Mouse (Mus musculus): ENCODE results near the gene Rnf7. TPM values are rescaled to one million over a fixed set of nuclear protein-coding genes. Genes with fewer than 3 reads are reported as not detected.

The Rnf7 gene
- total and polyA plus RNA-seq, 3 experiments: 71.5 to 104 (median 85.0) TPM

- TF ChIP-seq POLR2AphosphoS5 (IDR thresholded peaks at IDR 0.05; ENCODE audit: insufficient replicate concordance, low read depth, low read length) (no peak), TAL1 (conservative IDR thresholded peaks at IDR 0.05; ENCODE audit: low read depth, low read length) (no peak), CTCF (IDR thresholded peaks at IDR 0.05; ENCODE audit: low read depth, low read length) (no peak), GATA2 (IDR thresholded peaks at IDR 0.05; ENCODE audit: borderline replicate concordance, low read depth, low read length) (no peak), GATA1 (IDR thresholded peaks at IDR 0.05; ENCODE audit: borderline replicate concordance, low read length) (no peak)
- H3K27me3 ChIP-seq (ENCODE audit: insufficient read depth, low read length): peaks cover 6% of the 10 kb centered on the region
- H3K4me1 ChIP-seq (ENCODE audit: insufficient read depth, low read depth, low read length): no peaks in the 10 kb centered on the region
- ATAC-seq (ENCODE audit: extremely low read depth, insufficient number of reproducible peaks, low FRiP score, poor library complexity, severe bottlenecking) (no peak), DNase-seq (ENCODE audit: low spot score) (no peak)
- no peaks in the 10 kb centered on the region for H3K36me3 ChIP-seq (replicated peaks)
- H3K4me3 ChIP-seq (ENCODE audit: low read depth, low read length): no peak overlapping the region
- no peaks in the 10 kb centered on the region for H3K9me3 ChIP-seq (replicated peaks)
These were observed 47.4 kb downstream of the Rnf7 start for GRCm38 (mm10) chr9:96431081-96431480.

- peaks cover 4% of the 10 kb centered on the region; the same call in 1 of the 2 replicates for H3K27me3 ChIP-seq (ENCODE audit: insufficient read depth, low read length)
- no peak for ATAC-seq (ENCODE audit: extremely low read depth, insufficient number of reproducible peaks, low FRiP score, poor library complexity, severe bottlenecking)
These were observed 50.0 kb downstream of the Rnf7 start for GRCm38 (mm10) chr9:96428336-96429046.

GRCm38 (mm10) chr9:96424027-96424426, 54.4 kb downstream of the Rnf7 start:
- Histone ChIP-seq H3K27me3 (ENCODE audit: insufficient read depth, low read length) (peaks cover 6% of the 10 kb centered on the region), H3K9me3 (replicated peaks) (no peaks in the 10 kb centered on the region), H3K4me3 (ENCODE audit: low read depth, low read length) (no peak overlapping the region), H3K4me1 (ENCODE audit: insufficient read depth, low read depth, low read length) (no peaks in the 10 kb centered on the region; the same call in 1 of the 2 replicates), H3K36me3 (replicated peaks) (no peaks in the 10 kb centered on the region)
- no peak for TF ChIP-seq GATA1 (IDR thresholded peaks at IDR 0.05; ENCODE audit: borderline replicate concordance, low read length)
- no peak for TF ChIP-seq POLR2AphosphoS5 (IDR thresholded peaks at IDR 0.05; ENCODE audit: insufficient replicate concordance, low read depth, low read length)
- no peak for DNase-seq (ENCODE audit: low spot score)
- ATAC-seq (ENCODE audit: extremely low read depth, insufficient number of reproducible peaks, low FRiP score, poor library complexity, severe bottlenecking): no peak

More at GRCm38 (mm10) chr9:96428336-96429046, 50.0 kb downstream of the Rnf7 start:
- no peak for DNase-seq (ENCODE audit: low spot score)
- no peaks in the 10 kb centered on the region for H3K9me3 ChIP-seq (replicated peaks)
- no peaks in the 10 kb centered on the region for H3K4me1 ChIP-seq (ENCODE audit: insufficient read depth, low read depth, low read length)
- TF ChIP-seq GATA1 (IDR thresholded peaks at IDR 0.05; ENCODE audit: borderline replicate concordance, low read length): no peak
- H3K4me3 ChIP-seq (ENCODE audit: low read depth, low read length): no peak overlapping the region
- no peaks in the 10 kb centered on the region for H3K36me3 ChIP-seq (replicated peaks)

Other genes with a start within 250 kb of the Rnf7 start
- gene Atp1b3, start 114.2 kb downstream of the Rnf7 start, total RNA-seq (2014; fragmentation: Nextera tagmentation): 79.5 and 86.8 TPM in 2 replicates
- gene Atp1b3, start 114.2 kb downstream of the Rnf7 start, total RNA-seq (2017): 73.4 and 77.8 TPM in 2 replicates
- gene Atp1b3, start 114.2 kb downstream of the Rnf7 start, polyA plus RNA-seq (2012): 89.3 and 107 TPM in 2 replicates
- gene Gm28729, start 46.6 kb upstream of the Rnf7 start, total RNA-seq (2014; fragmentation: Nextera tagmentation): not detected in 2 replicates
- 0.06 and 0.16 TPM in 2 replicates for gene Gm28729, start 46.6 kb upstream of the Rnf7 start, total RNA-seq (2017)
- not detected in 2 replicates for gene Gm28729, start 46.6 kb upstream of the Rnf7 start, polyA plus RNA-seq (2012)
- 72.8 and 74.8 TPM in 2 replicates for gene Rasa2, start 152.9 kb upstream of the Rnf7 start, total RNA-seq (2014; fragmentation: Nextera tagmentation)
- gene Rasa2, start 152.9 kb upstream of the Rnf7 start, total RNA-seq (2017): 41.6 and 54.9 TPM in 2 replicates
- gene Rasa2, start 152.9 kb upstream of the Rnf7 start, polyA plus RNA-seq (2012): 2.7 and 3.2 TPM in 2 replicates

Data from G1E (cell line).